Mouse (Mus musculus) hindbrain, postnatal 0 days (tissue): ENCODE results near the gene Carmil3. TPM values are rescaled to one million over a fixed set of nuclear protein-coding genes. Genes with fewer than 3 reads are reported as not detected.

Experiments used
- ATAC-seq: fragments of 200-750 bp; cut with Nextera tagmentation; 2 replicates; pipeline ENCODE4 v1.8.0; 2017; ENCODE audit warnings: mild to moderate bottlenecking, moderate TSS enrichment, moderate library complexity
- DNase-seq: peaks from one replicate; pipeline ENCODE4 v3.0.0-alpha.2; 2015; ENCODE audit warnings: low spot score
- H3K27ac ChIP-seq: fragments of 300-500 bp; sonication (generic); 2 replicates; pipeline ENCODE4 v1.5.1; 2014; ENCODE audit warnings: mild to moderate bottlenecking
- H3K27me3 ChIP-seq: fragments of 300-500 bp; sonication (generic); 2 replicates; pipeline ENCODE4 v1.6.1; 2014; ENCODE audit warnings: low read length, mixed read lengths; ENCODE audit not compliant: insufficient read depth
- H3K36me3 ChIP-seq: fragments of 300-500 bp; sonication (generic); 2 replicates; pipeline ENCODE4 v1.6.1; 2014; ENCODE audit warnings: low read length, mixed read lengths; ENCODE audit not compliant: insufficient read depth
- H3K4me1 ChIP-seq: fragments of 300-500 bp; sonication (generic); 2 replicates; pipeline ENCODE4 v1.6.1; 2014; ENCODE audit warnings: antibody characterized with exemption, low read length, mixed read lengths; ENCODE audit not compliant: insufficient read depth
- H3K4me2 ChIP-seq: fragments of 300-500 bp; sonication (generic); 2 replicates; pipeline ENCODE4 v1.6.1; 2014; ENCODE audit warnings: low read depth, mild to moderate bottlenecking, low read length, moderate library complexity, mixed read lengths
- H3K4me3 ChIP-seq: fragments of 300-500 bp; sonication (generic); 2 replicates; pipeline ENCODE4 v1.5.1; 2014; ENCODE audit warnings: low read length
- H3K9ac ChIP-seq: fragments of 300-500 bp; sonication (generic); replicated peaks from 2 replicates; pipeline ENCODE4 v1.6.1; 2014; ENCODE audit warnings: mild to moderate bottlenecking, low read length, moderate library complexity, mixed read lengths
- H3K9me3 ChIP-seq: fragments of 300-500 bp; sonication (generic); 2 replicates; pipeline ENCODE4 v1.6.1; 2016; ENCODE audit warnings: low read length, mixed read lengths
- CTCF ChIP-seq: IDR thresholded peaks from 2 replicates; pipeline ENCODE4 v1.5.1; 2016; ENCODE audit warnings: antibody characterized with exemption, control low read depth, low read depth
- WGBS: fragments of 180-500 bp; shearing (Covaris S2); extraction: QIAGEN DNeasy Blood & Tissue Kit; methylation state at CpG from one replicate; pipeline ENCODE4 v1.1.7; 2014; 5-methylcytosine and 5-hydroxymethylcytosine counted together
- polyA plus RNA-seq: library from polyadenylated mRNA; unstranded; fragments of >200 nt; fragmentation: Nextera tagmentation; extraction: Ambion mirVana; gene quantifications from 2 replicates; pipeline ENCODE4 v1.2.1, GENCODE M21; 2015
- total RNA-seq: library from RNA; depleted of rRNA; stranded (reverse); fragments of >200 nt; gene quantifications from 2 replicates; pipeline ENCODE4 v1.2.3, GENCODE M21; 2014

Gene Carmil3
- total and polyA plus RNA-seq, 2 experiments from 2014 or later: 23.8 to 120 TPM

- Histone ChIP-seq H3K9me3 (no peaks in the 10 kb centered on the region), H3K9ac (no peak overlapping the region), H3K4me2 (no peak overlapping the region), H3K36me3 (no peaks in the 10 kb centered on the region), H3K27ac (no peak overlapping the region), H3K4me3 (no peak overlapping the region), H3K27me3 (no peaks in the 10 kb centered on the region), H3K4me1 (no peaks in the 10 kb centered on the region)
- no peak for TF ChIP-seq CTCF
- DNase-seq (no peak), ATAC-seq (no peak)
- WGBS: 83% methylated on average over 4 of the region's 4 CpGs
Measured at GRCm38 (mm10) chr14:55466481-55466880, 24.0 kb upstream of the Carmil3 start.

- H3K27ac ChIP-seq: no peak overlapping the region
- no peaks in the 10 kb centered on the region for H3K27me3 ChIP-seq
- no peaks in the 10 kb centered on the region for H3K9me3 ChIP-seq
- 86% methylated on average over 7 of the region's 7 CpGs for WGBS
- ATAC-seq (no peak), DNase-seq (no peak)
- no peaks in the 10 kb centered on the region for H3K4me1 ChIP-seq
- no peak for TF ChIP-seq CTCF
- H3K4me3 ChIP-seq: no peak overlapping the region
- H3K36me3 ChIP-seq: no peaks in the 10 kb centered on the region
- H3K9ac ChIP-seq: no peak overlapping the region
- H3K4me2 ChIP-seq: no peak overlapping the region
Measured at GRCm38 (mm10) chr14:55467108-55467507, 23.3 kb upstream of the Carmil3 start.

- Histone ChIP-seq H3K4me1 (no peaks in the 10 kb centered on the region), H3K27me3 (no peaks in the 10 kb centered on the region), H3K9ac (no peak overlapping the region), H3K4me2 (no peak overlapping the region), H3K36me3 (no peaks in the 10 kb centered on the region), H3K27ac (no peak overlapping the region), H3K9me3 (no peaks in the 10 kb centered on the region), H3K4me3 (no peak overlapping the region)
- TF ChIP-seq CTCF: no peak
- ATAC-seq: no peak
- WGBS: 94% methylated on average over 2 of the region's 2 CpGs
- no peak for DNase-seq
Measured at GRCm38 (mm10) chr14:55468301-55468741, 22.1 kb upstream of the Carmil3 start.

- ATAC-seq (no peak), DNase-seq (no peak)
- Histone ChIP-seq H3K4me1 (no peaks in the 10 kb centered on the region), H3K4me3 (no peak overlapping the region), H3K9me3 (no peaks in the 10 kb centered on the region), H3K27ac (no peak overlapping the region), H3K36me3 (no peaks in the 10 kb centered on the region), H3K27me3 (no peaks in the 10 kb centered on the region), H3K9ac (no peak overlapping the region), H3K4me2 (no peak overlapping the region)
- 90% methylated on average over 2 of the region's 2 CpGs for WGBS
- TF ChIP-seq CTCF: no peak
Measured at GRCm38 (mm10) chr14:55469041-55469440, 21.4 kb upstream of the Carmil3 start.

GRCm38 (mm10) chr14:55469821-55470220 is 20.6 kb upstream of the Carmil3 start:
- no peak overlapping the region for H3K4me3 ChIP-seq
- 89% methylated on average over 6 of the region's 6 CpGs for WGBS
- H3K9me3 ChIP-seq: no peaks in the 10 kb centered on the region
- no peaks in the 10 kb centered on the region for H3K4me1 ChIP-seq
- H3K27ac ChIP-seq: no peak overlapping the region
- no peak for TF ChIP-seq CTCF
- ATAC-seq (no peak), DNase-seq (no peak)
- no peaks in the 10 kb centered on the region for H3K36me3 ChIP-seq
- no peak overlapping the region for H3K9ac ChIP-seq
- no peak overlapping the region for H3K4me2 ChIP-seq
- no peaks in the 10 kb centered on the region for H3K27me3 ChIP-seq

GRCm38 (mm10) chr14:55470806-55471205 is 19.6 kb upstream of the Carmil3 start:
- Histone ChIP-seq H3K4me1 (no peaks in the 10 kb centered on the region), H3K27me3 (no peaks in the 10 kb centered on the region), H3K36me3 (no peaks in the 10 kb centered on the region), H3K27ac (no peak overlapping the region), H3K4me2 (no peak overlapping the region), H3K9ac (no peak overlapping the region), H3K9me3 (no peaks in the 10 kb centered on the region), H3K4me3 (no peak overlapping the region)
- ATAC-seq: no peak
- TF ChIP-seq CTCF: no peak
- 16% methylated on average over 10 of the region's 10 CpGs for WGBS
- DNase-seq: no peak

GRCm38 (mm10) chr14:55475654-55476053 is 14.8 kb upstream of the Carmil3 start:
- no peak for TF ChIP-seq CTCF
- ATAC-seq: no peak
- no peak for DNase-seq
- H3K4me3 ChIP-seq: no peak overlapping the region
- H3K9me3 ChIP-seq: no peaks in the 10 kb centered on the region
- WGBS: 60% methylated on average over 2 of the region's 2 CpGs
- H3K9ac ChIP-seq: no peak overlapping the region
- H3K27ac ChIP-seq: no peak overlapping the region
- no peaks in the 10 kb centered on the region for H3K27me3 ChIP-seq
- H3K36me3 ChIP-seq: no peaks in the 10 kb centered on the region
- H3K4me1 ChIP-seq: no peaks in the 10 kb centered on the region
- no peak overlapping the region for H3K4me2 ChIP-seq
